Mouse (Mus musculus) ovary, postnatal 36 days (tissue): Measurements from ENCODE around the gene Gm14410.
"Not testable (repeated sequence)": the region's sequence is repeated elsewhere in the genome, so short reads cannot be mapped to it uniquely, and the experiment has no call there.

Experiments
- DNase-seq: peaks from one replicate; pipeline ENCODE4 v3.0.0; 2022; ENCODE audit warnings: low spot score, mixed read lengths

The Gm14410 gene

GRCm38 (mm10) chr2:177206341-177206740, at the start of gene Gm14410:
Gene Gm14410, minus strand, starts transcription at chr2:177206421.
- DNase-seq: peak; percentile 68

DNA sequence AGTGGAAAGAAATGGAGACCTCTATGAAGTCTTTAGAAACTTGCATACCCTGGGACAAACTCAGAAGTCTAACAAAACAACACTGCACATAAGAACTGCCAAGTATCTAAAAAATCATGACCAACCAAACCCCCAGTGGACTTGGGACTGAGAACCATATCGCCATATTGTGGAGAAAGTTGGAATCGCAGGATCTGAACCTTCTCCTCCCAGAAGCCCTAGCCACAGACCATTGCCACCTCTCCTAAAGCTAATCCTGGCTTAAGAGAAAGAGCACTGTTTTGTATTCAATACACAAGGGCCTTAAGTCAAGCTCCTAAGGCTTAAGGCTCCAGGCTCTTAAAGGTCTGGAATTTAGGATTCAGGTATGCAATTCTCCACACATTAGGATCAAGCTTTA, 41.2 kb upstream of the Gm14410 start:
- not testable (repeated sequence) for DNase-seq

GRCm38 (mm10) chr2:177230461-177230860, 24.2 kb upstream of the Gm14410 start:
- not testable (repeated sequence) for DNase-seq

GRCm38 (mm10) chr2:177172749-177173148, 33.5 kb downstream of the Gm14410 start:
- DNase-seq: not testable (repeated sequence)
